Mouse (Mus musculus): ENCODE results near the gene Ppfibp2.

DNA sequence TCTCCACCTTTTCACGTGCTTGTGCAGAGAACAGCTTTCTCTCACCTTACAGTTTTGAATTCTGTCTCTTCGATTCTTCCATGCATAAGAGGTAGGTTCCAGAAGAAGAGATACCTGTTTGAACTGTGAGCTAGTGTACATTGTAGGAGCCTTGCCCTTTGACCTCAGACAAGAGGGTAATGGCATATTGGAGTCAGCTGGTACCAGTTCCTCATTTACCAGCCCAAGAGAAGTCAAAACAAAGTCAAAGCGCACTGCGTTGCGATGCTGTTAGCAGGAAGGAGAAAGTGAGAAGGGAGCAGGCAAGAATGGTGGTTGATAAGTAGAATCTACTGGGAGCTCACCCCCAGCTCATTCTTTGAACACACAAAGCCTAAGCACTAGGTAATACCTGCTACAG, 73.5 kb downstream of the Ppfibp2 start:
- TF ChIP-seq EP300 (IDR thresholded peaks at IDR 0.05; ENCODE audit: low read depth), result no peak
- no peak for TF ChIP-seq CTCF (IDR thresholded peaks at IDR 0.05; ENCODE audit: low read depth)
